Mouse (Mus musculus) cerebellum, adult 11 months (tissue): Measurements from ENCODE around the gene Cited4.

Experiments
- DNase-seq: peaks from one replicate; pipeline ENCODE4 v3.0.0; 2022

Gene Cited4

DNA sequence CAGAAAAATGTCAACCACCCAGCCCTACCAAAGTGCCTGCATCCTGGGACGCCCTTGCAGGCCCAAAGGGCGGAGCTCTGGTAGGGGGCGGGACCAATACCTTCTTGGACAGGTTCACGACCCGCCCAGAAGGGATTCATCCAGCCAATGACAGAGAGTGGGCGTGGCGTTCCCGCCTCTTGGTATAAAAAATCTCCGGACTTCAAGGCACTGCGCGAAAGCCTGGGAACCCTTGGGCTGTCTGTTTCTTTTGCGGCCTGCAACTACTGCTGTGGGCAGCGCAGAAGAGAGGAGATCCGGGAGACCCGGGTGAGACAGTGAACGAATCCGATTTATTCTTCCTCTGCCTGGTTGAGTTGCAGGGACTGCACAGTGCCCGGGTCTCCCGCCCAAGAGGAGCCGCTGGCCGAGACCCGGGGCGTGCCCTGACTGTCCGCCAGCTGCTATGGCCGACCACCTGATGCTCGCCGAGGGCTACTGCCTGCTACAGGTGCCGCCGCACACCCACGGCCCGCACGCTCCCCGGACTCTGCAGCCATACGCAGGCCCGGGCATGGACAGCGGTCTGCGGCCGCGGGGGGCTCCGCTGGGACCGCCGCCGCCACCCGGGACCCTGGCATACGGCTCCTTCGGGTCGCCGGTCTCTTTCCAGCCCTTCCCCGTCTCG, at the start of gene Cited4:
TSS of gene Cited4 (plus strand) at position 215 of the 667 bp plus-strand sequence.
- DNase-seq: peak; percentile 93

DNA sequence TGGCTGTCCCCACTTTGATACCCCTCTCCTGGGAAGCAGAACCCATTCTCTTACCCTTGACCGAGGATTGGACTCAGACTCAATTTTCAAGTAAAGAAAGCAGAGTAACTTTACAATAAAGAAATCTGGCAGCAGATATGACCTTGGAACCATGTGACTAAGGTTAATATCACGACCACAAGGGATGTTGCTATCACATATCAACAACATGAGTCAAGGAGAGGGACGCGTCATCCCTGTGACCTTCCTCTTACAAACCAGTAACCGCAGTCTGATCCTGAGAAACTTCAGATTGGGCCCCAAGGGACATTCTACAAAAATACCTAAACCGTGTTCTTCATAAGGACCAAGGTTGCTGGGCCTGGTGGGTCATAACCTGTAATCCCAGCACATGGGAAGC, 38.6 kb upstream of the Cited4 start:
- no peak for DNase-seq

DNA sequence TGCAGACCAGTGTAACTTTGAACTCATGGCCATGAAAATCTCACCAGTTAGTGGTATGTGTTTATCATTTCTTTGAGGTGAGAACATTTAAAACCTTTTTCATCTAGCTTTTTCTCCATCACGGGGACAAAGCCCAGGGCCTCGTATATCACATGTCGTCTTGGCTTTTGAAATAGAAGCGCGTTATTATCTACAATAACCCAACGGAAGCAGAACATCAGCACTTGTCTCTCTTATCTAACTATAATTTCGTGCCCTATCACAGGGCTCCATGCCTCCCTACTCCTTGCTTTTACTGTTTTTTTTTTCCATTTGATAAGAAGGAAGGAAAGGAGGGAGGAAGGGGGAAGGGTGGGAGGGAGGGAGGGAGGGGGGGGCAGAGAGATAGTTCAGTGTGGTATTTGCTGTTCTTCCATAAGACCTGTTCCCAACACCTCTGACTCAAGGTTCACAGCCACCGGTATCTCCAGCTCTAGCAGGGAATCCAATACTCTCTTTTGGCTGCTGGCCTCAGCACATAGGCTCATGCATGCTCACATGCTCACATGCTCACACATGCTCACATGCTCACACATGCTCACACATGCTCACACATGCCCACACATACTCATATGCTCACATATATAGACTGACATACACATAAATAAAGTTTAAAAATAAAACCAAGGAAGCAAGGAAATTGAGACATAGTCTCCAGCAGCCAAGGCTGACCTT, 36.0 kb upstream of the Cited4 start:
- no peak for DNase-seq

DNA sequence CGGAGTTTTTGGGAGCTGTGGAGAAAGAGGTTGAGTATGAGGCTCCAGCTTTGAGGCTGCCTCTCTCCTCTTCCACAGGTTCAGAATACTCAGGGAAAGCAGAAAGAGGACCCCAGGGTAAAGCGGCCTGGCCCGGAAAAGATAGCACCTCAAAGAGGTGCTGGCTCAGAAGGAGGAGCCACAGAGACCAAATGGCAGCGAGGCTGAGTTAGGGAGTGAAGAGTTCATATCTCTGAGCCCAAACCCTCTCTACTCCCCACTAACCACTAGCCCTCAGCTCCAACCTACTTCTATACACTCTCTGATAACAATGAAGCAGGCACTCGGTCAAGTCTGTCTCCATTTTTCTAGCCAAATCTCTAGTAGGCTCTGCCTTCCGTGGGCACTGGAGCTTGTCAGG, 34.5 kb upstream of the Cited4 start:
- DNase-seq: no peak

DNA sequence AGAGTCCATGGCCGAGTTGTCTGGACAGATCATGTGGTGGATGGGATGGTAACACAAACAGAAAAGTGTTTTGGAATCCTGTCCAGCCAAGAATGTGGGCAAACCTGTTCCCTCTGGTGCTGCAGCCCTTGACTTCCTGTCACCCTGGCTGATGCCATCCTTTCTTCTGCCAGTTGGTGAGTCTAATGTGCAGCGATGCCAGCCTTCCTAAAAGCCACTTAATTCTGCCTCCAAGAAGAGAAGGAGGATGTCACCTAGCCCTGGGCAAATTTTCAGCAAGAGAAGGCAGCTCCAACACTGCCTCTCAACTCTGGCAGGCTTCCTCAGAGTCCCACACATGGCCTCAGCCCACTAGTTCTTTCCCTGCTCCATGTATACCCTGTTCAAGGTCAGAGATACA, 31.0 kb upstream of the Cited4 start:
- DNase-seq: no peak

DNA sequence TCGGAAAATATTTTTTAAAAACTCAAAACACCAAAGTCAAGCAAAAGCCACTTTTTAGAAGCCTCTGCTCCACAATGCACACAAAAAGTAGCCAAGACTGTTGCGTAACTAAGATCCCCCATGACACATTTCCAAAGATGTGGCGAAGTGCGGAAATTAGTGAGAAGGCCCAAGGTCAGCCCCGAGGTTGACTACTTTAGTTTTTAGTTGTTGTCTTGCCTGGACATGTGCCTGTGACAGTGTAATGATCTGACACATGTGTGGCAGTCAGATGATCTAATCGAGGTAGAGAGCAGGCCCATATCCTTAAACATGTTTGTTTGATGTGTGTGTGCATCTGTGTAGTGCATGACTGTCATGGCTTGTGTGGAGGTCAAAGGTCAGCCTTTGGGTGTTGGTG, 24.4 kb upstream of the Cited4 start:
- DNase-seq: no peak

DNA sequence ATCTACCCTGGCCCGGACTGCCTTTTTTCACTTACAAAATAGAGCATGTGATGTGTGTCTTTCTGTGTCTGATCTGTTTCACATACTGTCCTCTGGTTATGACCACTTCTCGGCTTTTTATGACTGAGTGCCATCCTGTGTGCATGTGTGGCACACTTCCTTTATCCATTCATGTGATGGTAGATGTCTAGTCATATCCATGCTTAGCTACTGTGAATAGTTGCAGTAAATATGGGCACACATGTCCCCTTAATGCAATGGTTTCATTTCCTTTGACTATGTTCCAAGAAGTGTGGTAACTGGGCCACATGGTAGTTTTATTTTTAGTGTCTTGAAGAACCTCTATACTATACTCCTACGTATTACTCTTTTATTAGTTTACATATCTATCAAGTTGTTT, 22.5 kb upstream of the Cited4 start:
- no peak for DNase-seq

DNA sequence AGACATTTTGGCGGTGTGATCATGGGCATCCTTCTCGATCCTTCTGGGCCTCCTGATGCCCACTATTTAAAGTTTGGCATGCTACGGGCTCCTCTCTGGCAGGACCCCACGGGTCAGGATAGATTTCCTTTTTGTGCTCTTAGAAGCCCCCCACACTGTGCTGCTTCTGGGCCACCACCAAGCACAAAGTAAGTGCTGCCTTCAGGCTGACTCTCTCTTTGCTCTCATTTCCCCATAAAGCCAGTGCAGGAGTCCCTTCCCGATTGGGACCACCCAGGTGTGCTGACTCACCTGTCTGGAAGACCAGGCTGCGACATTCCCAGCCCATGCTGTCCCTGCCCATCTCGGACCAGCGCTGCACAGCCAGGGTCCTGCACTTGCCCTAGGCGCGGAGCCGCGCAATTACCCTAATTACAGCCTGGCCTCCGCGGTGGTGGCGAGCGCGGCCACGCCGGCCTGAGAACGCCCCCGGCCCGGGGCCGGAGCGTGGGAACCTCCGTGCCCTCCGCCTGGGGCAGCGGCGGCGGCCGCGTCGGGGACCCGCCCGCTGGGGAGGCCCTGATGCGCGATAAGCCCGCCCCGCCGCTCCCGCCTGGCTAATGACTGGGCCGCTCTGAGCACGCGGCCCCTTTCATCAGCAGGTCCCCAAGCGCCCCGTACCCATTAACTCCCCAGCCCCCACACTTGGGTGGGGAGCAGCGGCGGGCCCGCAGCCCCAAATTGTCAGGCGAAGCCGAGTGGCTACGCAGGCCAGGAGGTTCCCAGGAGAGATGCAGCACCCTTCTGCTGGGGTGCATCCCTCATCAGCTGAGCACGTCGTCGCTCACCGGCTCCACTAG, 16.8 kb upstream of the Cited4 start:
- peak; percentile 53 for DNase-seq

DNA sequence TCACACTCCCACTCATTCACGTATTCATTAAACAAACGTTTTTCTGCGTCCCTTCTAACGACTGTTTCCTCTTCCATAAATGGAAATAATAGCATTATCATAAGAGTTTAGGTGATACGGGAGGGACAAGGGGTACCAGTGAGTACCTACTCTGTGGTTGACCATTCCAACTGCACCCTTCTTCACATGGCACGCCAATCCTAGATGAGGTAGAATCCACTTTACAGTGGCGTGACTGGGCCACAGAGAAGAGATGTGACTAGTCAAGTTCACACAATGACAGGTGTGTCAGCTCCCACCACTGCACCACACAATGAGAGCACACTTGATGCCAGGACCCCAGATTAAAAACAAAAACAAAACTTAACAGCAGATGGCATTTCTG, 16.2 kb upstream of the Cited4 start:
- DNase-seq: peak; percentile 18

DNA sequence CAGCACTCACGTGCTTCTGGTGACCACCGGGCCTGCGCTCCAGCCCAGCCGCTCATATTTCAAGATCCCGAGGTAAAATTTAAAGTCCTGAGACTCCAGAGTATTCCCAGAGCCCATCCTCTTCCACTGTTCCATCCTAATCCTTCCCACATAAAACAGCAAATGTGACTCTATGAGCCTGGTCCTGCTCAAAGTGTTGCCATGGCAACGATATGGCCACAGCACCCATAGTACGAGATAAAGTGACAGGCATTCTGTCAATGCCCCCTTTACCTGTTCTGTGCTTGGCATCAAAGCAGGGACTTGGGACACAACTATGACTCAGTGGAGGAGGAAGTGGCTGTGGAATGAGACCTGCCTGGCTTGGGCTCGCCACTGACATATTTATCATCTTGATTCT, 10.5 kb upstream of the Cited4 start:
- no peak for DNase-seq

DNA sequence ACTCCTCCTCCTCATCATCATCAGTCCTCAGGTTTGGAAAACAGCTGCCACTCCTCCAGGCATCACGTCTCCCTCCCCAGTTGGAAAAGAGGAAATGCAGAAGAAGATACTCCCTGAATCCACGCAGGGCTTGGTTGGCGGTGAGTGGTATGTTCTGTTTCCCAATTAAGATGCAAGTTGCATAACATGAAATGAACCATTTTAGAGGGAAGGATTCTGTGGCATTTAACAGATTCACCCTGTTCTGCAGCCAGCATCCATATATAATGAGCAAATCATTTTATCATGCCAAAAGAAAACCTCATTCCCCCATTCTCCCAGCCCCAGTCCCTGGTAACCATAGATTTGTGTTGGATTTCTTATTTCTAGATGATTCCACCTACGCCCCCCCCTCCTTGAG, 5.9 kb upstream of the Cited4 start:
- no peak for DNase-seq

DNA sequence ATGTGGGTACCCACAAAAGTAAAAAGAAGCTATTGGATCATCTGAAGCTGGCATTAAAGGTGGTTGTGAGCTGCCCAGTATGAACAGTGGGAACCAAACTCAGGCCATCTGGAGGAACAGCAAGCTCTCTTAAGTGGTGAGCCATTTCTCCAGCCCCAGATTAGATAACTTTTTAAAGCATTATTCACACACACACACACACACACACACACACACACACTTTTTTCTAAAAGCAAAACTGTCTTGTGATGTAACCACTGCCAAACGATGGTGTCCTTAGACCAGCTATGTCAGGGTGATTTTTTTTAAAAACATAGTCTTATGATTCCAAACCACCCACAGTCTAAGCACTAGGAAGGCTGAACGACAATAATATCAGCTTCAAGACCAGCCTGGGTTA, 1.8 kb upstream of the Cited4 start:
- no peak for DNase-seq

DNA sequence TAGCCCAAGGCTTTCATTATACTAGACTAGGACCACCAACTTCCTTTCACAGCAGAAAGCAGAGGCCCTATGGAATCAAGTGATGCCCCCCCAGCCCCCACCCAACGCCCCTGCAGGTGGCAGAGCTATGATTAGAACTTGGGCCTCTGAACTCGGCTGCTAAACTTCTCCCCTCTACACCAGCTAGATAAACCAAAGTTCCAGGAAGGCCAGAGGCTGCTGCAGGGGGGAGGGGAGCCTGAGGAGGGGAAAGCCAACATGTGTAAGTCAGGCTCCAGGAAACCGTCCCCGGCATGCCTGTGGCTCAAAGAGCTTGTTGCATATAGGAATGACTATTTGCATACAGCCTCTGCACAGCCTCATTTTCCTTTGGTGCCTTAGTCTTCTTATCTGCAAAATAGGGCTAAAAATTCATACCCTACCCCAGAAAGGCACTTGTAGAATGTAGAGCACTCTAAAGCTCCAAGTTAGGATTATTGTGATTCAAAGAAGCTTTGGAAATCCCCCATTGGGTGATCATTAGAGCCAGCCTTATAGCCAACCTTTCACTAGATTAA, 1.1 kb upstream of the Cited4 start:
- no peak for DNase-seq

DNA sequence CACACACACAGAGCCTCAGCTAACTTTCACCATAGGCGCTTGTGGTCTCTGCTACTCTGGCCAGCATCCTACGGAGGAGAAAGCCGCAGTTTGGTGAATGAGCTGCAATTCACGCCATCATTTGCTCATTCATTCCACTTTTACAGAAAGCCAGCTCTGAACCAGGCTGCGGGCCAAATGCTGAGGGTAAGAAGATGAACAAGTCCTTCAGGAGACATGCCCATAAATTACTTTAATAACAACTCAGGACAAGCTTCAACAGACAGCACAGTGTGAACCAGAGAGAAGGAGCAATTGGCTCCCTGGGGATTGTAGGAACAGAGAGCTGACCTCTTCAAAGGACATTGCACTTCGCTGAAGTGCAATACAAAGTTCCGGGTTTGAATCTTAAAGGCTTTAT, 590 bp upstream of the Cited4 start:
- peak; percentile 22 for DNase-seq

DNA sequence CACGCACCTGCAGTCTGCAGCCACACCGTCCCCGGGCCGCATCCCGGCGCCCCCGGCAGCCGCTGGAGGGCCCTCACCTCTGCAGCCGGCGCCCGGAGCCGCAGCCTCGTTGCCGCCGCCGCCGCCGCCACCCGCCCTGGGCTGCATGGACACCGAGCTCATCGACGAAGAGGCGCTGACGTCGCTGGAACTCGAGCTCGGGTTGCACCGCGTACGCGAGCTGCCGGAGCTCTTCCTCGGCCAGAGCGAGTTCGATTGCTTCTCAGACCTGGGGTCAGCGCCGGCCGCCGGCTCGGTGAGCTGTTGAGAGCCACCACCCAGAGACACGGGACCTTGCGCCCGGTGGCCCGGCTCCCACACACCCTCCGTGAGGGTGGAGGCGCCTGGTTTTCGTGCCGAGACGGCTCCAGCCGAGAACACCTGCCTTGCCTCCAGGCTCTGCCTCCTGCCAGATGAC, 701 bp downstream of the Cited4 start:
- peak; percentile 57 for DNase-seq

DNA sequence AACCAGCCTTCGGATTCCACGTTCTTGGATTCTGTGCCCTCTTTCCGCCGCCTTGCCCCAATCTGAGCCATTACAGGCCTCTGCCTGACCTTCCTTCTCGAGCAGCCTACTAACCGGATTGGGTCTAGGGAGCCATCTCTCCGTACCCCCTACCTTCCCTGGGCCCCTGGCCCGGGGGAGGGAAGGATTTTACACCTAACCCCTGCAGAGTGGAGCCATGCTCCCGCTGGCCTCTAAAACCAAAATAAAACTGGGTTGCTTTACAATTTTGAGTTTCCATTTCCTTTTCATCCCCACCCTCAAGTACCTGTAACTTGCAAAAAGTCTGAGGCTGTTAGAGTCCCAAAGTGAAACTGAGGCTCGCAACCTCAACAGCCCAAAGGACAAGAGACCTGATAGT, 1.2 kb downstream of the Cited4 start:
- no peak for DNase-seq

DNA sequence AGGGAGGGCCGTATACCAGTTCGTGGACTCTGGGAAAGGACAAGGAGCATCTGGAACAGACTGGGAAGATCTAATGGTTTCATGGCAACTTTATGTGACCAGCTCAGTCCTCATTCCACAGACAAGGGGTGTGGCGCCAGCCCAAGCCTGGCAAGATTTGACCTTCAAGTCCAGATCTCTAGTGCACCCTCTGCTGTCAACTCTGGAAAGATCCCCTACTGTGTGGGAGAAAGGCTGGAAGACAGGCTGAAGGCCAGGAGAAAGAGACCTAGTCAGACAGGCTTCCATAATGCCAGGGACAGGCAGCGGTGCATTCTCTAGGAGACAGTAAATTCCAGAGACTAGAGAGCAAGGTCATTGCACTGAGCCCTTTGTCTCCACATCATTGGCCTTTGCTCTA, 2.2 kb downstream of the Cited4 start:
- DNase-seq: peak; percentile 20

DNA sequence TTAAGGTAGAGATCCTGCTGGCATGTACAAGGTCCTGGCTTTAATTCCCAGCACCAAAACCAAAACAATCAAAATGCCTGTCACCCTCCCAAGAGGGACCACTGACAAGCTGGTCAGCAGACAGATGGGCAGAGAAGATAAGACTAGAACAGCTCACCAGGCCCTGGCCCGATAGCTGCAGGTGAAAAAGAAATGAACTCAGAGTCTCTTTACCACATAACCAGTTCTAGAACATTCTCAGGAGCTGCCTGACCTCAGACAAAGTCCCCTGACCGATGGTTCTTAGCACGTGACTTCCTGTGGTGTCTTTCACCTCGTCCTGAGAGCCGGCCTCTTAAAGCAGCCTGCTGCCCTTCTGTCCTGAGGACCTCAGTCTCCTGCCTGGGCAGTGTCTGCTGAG, 3.2 kb downstream of the Cited4 start:
- no peak for DNase-seq

DNA sequence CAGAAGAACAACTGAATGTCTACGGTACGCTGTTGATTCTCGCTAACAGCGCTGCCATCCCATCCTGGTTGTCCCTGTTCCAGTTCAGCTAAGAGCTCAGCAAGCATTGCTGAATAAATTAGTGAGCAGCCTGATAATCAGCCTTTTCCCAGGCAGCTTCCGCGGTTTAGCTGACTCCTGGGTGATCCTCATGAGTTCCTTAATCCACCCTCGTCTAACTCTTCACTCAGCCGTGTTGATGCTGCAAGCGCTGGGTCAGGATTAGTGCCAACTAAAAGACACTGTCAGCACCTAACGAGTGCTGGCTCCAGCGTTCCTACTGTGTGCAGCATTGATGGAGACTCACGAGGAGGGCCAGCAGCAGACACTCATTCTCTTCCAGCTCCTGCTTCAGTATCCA, 4.7 kb downstream of the Cited4 start:
- no peak for DNase-seq

DNA sequence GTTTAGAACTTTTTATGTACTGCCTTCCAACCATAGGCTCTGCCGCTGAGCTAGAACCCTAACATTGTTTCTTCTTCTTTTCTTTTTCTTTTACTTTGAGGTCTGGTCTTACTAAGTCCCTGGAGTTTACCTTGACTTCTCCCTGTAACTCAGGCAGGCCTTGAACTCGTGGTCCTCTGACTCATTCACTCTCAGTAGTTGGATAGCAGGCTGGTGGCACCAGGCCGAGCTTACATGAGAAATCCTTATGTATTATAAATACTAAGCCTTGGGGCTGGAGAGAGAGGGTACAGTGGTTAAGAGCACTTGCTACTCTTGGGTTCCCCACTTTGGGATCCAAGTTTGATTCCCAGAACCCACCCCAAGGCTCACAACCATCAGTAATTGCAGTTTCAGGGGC, 7.2 kb downstream of the Cited4 start:
- DNase-seq: no peak

DNA sequence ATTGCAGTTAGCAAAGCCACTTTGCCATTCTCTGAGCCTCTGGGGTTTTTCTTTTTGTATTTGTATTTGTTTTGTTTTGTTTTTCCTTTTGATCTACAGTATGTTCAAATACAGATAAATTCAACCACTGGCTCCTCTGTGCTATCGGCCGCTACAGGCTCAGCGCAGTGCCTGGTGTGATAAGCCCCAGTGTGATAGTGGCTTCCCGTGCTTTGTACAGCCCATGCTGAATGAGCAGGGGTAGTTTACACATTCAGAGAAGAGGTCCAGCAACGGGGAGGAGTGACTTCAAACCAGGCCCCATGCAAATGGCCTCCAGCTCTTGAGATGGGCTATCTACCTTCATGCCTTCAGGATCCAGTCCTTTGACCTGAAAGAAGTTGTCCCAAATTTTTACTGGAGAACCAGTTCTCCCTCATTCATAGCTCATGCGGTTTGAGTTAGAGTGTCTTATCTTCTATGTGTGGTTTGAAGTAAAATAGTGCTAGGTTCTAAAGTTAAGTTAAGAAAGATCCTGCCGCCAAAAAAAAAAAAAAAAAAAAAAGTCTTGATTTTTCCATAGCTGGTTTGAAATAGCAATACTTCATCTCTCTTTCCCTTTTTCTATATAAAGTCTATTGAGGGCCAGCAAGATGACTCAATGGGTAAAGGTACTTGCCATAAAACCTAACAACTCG, 8.5 kb downstream of the Cited4 start:
- DNase-seq: no peak

DNA sequence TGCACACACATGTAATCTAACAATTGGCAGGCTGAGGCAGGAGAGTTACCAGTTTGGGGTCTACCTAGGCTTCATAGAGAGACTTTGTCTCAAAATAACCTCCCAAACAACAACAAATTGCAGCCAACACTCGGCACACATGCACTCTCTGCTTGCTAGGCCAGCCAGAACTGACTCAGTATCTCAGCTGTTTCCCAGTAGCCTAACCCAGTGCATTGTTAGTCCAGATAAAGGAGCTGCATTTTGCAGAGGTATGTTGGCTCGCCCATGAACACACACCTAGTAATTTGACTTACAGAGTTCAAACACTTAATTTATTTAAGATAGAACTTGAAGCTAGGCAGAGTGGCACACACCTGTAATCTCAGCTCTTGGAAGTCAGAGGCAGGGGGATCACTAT, 9.3 kb downstream of the Cited4 start:
- DNase-seq: no peak

DNA sequence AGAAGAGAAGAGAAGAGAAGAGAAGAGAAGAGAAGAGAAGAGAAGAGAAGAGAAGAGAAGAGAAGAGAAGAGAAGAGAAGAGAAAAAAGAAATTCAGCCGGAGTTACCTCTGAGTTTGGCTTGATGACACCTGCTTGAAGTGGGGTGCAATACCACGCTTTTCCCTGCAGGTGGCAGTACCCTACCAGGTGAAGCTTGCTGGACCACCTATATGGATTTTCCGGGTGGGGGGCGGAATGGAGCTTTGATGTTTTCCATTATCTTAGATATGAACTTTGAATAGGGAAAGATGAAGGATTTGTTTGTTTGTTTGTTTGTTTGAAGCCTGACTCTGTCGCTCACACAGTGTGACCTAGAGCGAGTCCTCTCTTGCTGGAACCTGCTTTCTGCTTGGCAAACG, 14.6 kb downstream of the Cited4 start:
- DNase-seq: peak; percentile 37
